Mouse (Mus musculus) kidney, adult 18-20 months (tissue): ENCODE measurements around the gene Scap.
"Not testable (repeated sequence)": the region's sequence is repeated elsewhere in the genome, so short reads cannot be mapped to it uniquely, and the experiment has no call there.

Source experiments
- DNase-seq: peaks from one replicate; pipeline ENCODE4 v3.0.0; 2021

Gene Scap

GRCm38 (mm10) chr9:110388011-110388410 is 54.9 kb downstream of the Scap start:
- DNase-seq = no peak

GRCm38 (mm10) chr9:110390843-110391242 is 57.8 kb downstream of the Scap start:
- DNase-seq = no peak

- no peak for DNase-seq
Observed at GRCm38 (mm10) chr9:110393295-110393694, 60.2 kb downstream of the Scap start.

DNA sequence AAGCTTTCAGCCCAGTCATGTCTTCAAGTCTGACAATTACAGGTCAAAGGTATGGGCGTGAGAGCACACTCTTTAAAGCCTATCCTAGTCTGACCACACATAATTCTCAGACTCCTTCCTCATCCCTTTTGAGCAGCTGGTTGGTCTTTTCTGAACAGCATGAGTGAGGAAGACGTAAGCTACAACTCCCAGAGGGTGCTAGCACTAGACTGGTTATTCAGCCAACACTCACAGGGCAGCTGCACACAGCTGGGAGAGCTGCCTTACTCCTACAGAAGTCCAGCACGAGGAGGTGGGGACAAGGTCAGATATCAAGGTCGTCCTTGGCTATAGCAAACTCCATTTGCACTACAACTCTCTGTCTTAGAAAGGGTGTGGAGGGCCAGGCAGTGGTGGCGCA is 67.6 kb downstream of the Scap start:
- no peak for DNase-seq

DNA sequence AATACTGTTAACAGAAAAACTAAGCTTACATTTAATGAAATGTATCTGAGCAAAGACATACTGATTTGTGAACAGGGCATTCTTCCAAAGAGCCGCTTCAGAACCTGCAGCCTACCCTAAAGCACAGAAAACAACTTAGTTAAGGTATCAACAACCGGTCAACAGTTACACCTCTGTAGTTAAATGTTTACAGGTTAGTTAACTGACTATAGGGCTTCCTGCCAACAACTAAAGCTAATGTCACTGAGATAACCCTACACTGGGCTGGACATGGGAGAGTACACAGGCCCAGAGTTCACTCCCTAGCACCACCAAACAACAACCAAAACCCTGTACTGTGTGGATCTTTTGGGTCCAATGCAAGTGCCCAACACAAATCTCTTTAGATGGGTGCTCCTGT is 69.6 kb downstream of the Scap start:
- DNase-seq = no peak

- not testable (repeated sequence) for DNase-seq
Observed at GRCm38 (mm10) chr9:110403240-110403639, 70.2 kb downstream of the Scap start.

GRCm38 (mm10) chr9:110407311-110408098 is 74.4 kb downstream of the Scap start:
- DNase-seq = no peak

DNA sequence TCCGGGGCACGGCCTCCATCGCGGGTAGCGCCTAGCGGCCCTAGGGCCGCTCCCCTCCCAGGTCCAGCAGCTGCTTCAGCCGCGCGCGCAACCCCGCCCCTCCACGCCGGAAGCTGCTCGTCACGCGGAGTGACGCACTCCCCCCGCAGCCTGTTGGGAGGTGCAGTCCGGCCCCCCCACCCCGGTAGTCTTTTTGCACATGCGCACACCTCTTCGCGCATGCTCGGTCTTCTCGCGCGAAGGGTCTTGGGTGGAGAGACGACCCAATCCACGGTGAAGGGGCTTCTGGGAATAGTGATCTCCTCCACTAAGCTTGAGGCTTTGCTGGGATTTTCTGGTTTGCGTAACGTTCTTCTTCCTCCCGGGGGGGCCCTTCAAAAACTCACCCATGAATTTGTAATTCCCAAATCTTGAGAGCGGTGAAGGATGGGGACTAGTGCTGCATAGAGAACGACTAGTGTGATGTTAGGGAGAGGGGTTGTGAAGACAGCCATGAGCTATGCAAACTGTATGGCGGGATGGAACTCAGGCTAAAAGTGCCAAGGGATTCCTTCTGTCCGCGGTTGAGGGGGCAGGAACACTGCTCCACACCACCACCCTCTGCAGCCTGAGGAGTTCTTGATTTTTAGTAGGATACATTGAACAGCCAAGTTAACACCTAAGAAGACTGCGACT is 75.1 kb downstream of the Scap start, which contains the start of gene Ptpn23:
Gene Ptpn23, minus strand, starts transcription at position 115 of the 675 bp plus-strand sequence.
- DNase-seq = peak; percentile 95

- peak; percentile 87 for DNase-seq
Observed at GRCm38 (mm10) chr9:110410908-110411887, 78.1 kb downstream of the Scap start.

- DNase-seq = no peak
Observed at GRCm38 (mm10) chr9:110412926-110413325, 79.8 kb downstream of the Scap start.

DNA sequence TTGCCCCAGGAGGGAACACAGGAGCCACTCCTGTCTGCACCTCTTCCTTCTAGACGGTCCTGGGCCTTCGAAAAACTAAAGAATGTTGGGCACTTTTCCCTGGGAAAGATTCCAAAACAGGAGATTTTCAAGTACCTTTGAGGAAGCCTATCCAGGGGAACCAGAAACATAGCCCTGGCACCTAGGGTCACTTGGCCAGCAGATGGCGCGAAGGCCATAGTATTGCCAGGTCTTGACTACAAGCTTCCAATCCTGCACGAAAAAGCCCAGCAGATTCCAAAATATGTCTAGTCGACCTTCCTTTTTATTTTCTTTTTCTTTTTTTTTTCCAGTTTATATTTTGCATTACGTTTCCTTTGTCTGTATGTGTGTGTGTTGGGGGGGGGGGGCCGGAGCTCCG is 80.7 kb downstream of the Scap start:
- peak; percentile 49 for DNase-seq

- no peak for DNase-seq
Observed at GRCm38 (mm10) chr9:110419511-110420112, 86.5 kb downstream of the Scap start, which contains the start of gene Ngp. Gene Ngp, plus strand, starts transcription at chr9:110419747.

- DNase-seq = no peak
Observed at GRCm38 (mm10) chr9:110431241-110431640, 98.2 kb downstream of the Scap start.

- DNase-seq = no peak
Observed at GRCm38 (mm10) chr9:110433045-110433444, 100.0 kb downstream of the Scap start.
